5 mouse cellular contexts compared by ENCODE assay signal in the genomic region with DNA sequence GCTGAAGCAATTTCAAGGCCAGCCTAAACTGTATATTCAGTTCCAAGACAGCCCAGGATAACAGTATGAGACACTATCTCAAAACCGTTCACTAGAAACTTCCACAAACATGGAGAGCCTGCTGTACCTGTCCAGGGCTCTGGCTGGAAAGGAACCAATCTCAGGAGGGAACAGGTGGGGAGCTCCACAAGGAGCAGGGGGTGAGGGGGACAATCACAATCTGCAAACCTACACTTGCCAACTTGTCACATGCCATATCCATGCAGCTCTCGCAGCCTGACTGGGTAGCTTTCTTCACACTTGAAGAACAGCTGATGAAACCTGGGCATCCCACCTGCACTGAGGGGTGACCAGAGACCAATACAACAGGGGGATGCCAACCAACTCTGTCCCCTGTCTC.
"Had no signal": no experiment of that assay in that cellular context is flagged by ENCODE, and none has a peak within 500 bp of the region (broad histone marks: within the 10 kb centered on the region; RNA-seq: fewer than 3 reads in every experiment).

No protein-coding gene starts in this region.

- DNase-seq: kidney, postnatal 10 days; kidney, postnatal 4 days; lung, embryonic 14.5 days; thymus, adult 18-20 months; thymus, postnatal 25 days had no signal
